Mouse (Mus musculus) MEL (cell line): Measurements from ENCODE around the gene Dennd4c. TPM values are rescaled to one million over a fixed set of nuclear protein-coding genes. Genes with fewer than 3 reads are reported as not detected.
A peak's percentile ranks its signal among the peaks of the same experiment; 100 is the strongest.

ENCODE experiments used
- DNase-seq: peaks from one replicate; pipeline ENCODE4 v3.0.0; 2011; ENCODE audit warnings: low read depth, low spot score
- H3K27ac ChIP-seq: 2 replicates; pipeline ENCODE4 v1.5.1; 2012; ENCODE audit warnings: low read depth, mild to moderate bottlenecking, control low read depth, low read length, moderate library complexity; ENCODE audit not compliant: control insufficient read depth
- H3K27me3 ChIP-seq, 2 experiments: fragments of 150-350 bp in 1 of 2; sonication (generic) in 1 of 2; 2 replicates each; pipeline ENCODE4 v1.6.1; 2012; ENCODE audit warnings: low read length in 2 of 2, mild to moderate bottlenecking in 2 of 2, improper control_type of control experiment in 1 of 2, moderate library complexity in 1 of 2; ENCODE audit not compliant: insufficient read depth in 2 of 2, control insufficient read depth in 1 of 2
- H3K36me3 ChIP-seq, 2 experiments: 2 replicates each; pipeline ENCODE4 v1.6.1; 2012 to 2014; ENCODE audit warnings: low read length in 2 of 2, improper control_type of control experiment in 1 of 2, inconsistent platforms in 1 of 2, mild to moderate bottlenecking in 1 of 2; ENCODE audit not compliant: insufficient read depth in 2 of 2, control insufficient read depth in 1 of 2
- H3K4me1 ChIP-seq, 2 experiments: fragments of 150-350 bp in 1 of 2; sonication (generic) in 1 of 2; 2 replicates each; pipeline ENCODE4 v1.6.1; 2012; ENCODE audit warnings: low read length in 2 of 2, improper control_type of control experiment in 1 of 2, mild to moderate bottlenecking in 1 of 2; ENCODE audit not compliant: insufficient read depth in 2 of 2, control insufficient read depth in 1 of 2
- H3K4me3 ChIP-seq, 2 experiments: fragments of 150-350 bp in 1 of 2; sonication (generic) in 1 of 2; 2 replicates each; pipeline ENCODE4 v1.5.1; 2012; ENCODE audit warnings: low read depth in 2 of 2, low read length in 2 of 2, mild to moderate bottlenecking in 2 of 2, moderate library complexity in 2 of 2, control low read depth in 1 of 2, improper control_type of control experiment in 1 of 2; ENCODE audit not compliant: control insufficient read depth in 1 of 2, insufficient read depth in 1 of 2
- H3K79me2 ChIP-seq: 2 replicates; pipeline ENCODE4 v1.6.1; 2012; ENCODE audit warnings: mild to moderate bottlenecking, low read length, moderate library complexity; ENCODE audit not compliant: control insufficient read depth, poor library complexity, insufficient read depth
- H3K9ac ChIP-seq: 2 replicates; pipeline ENCODE4 v1.6.1; 2012; ENCODE audit warnings: low read depth, mild to moderate bottlenecking, control low read depth, low read length, moderate library complexity; ENCODE audit not compliant: control insufficient read depth, poor library complexity, severe bottlenecking
- H3K9me3 ChIP-seq: fragments of 150-350 bp; sonication (generic); replicated peaks from 2 replicates; pipeline ENCODE4 v1.6.1; 2012; ENCODE audit warnings: mild to moderate bottlenecking, low read length, improper control_type of control experiment, moderate library complexity; ENCODE audit not compliant: insufficient read depth
- BHLHE40 ChIP-seq: IDR thresholded peaks from 2 replicates; pipeline ENCODE4 v1.6.1; 2012; ENCODE audit warnings: low read depth, mild to moderate bottlenecking, inconsistent platforms, low read length, improper control_type of control experiment, borderline replicate concordance
- CHD2 ChIP-seq: IDR thresholded peaks from 2 replicates; pipeline ENCODE4 v1.6.1; 2011; ENCODE audit warnings: low read length, improper control_type of control experiment
- E2F4 ChIP-seq: IDR thresholded peaks from 2 replicates; pipeline ENCODE4 v1.6.1; 2011; ENCODE audit warnings: low read depth, low read length, improper control_type of control experiment, borderline replicate concordance
- ELF1 ChIP-seq: IDR thresholded peaks from 2 replicates; pipeline ENCODE4 v1.6.1; 2014; ENCODE audit warnings: low read depth, mild to moderate bottlenecking, inconsistent platforms, low read length, improper control_type of control experiment, moderate library complexity
- EP300 ChIP-seq, 2 experiments: IDR thresholded peaks; 2 replicates each; pipeline ENCODE4 v1.6.1; 2011; ENCODE audit warnings: improper control_type of control experiment in 2 of 2, low read length in 2 of 2, low read depth in 1 of 2, mild to moderate bottlenecking in 1 of 2
- ETS1 ChIP-seq: IDR thresholded peaks from 2 replicates; pipeline ENCODE4 v1.6.1; 2012; ENCODE audit warnings: low read depth, mild to moderate bottlenecking, inconsistent platforms, low read length, improper control_type of control experiment, moderate library complexity
- GABPA ChIP-seq: IDR thresholded peaks from 2 replicates; pipeline ENCODE4 v1.6.1; 2012; ENCODE audit warnings: low read depth, mild to moderate bottlenecking, inconsistent platforms, low read length, improper control_type of control experiment, moderate library complexity
- HCFC1 ChIP-seq: IDR thresholded peaks from 2 replicates; pipeline ENCODE4 v1.6.1; 2012; ENCODE audit warnings: low read depth, mild to moderate bottlenecking, inconsistent platforms, low read length, improper control_type of control experiment, moderate library complexity
- JUND ChIP-seq: IDR thresholded peaks from 2 replicates; pipeline ENCODE4 v1.6.1; 2011; ENCODE audit warnings: low read depth, mild to moderate bottlenecking, improper control_type of control experiment, low read length
- KAT2A ChIP-seq: conservative IDR thresholded peaks from 2 replicates; pipeline ENCODE4 v1.6.1; 2012; ENCODE audit warnings: low read depth, low read length, improper control_type of control experiment, inconsistent platforms
- MAFK ChIP-seq: IDR thresholded peaks from 2 replicates; pipeline ENCODE4 v1.6.1; 2011; ENCODE audit warnings: low read depth, mild to moderate bottlenecking, low read length, improper control_type of control experiment, borderline replicate concordance
- MEF2A ChIP-seq: IDR thresholded peaks from 2 replicates; pipeline ENCODE4 v1.6.1; 2014; ENCODE audit warnings: low read depth, mild to moderate bottlenecking, inconsistent platforms, low read length, improper control_type of control experiment; ENCODE audit not compliant: poor library complexity, insufficient replicate concordance, severe bottlenecking; ENCODE audit errors: extremely low read depth
- MXI1 ChIP-seq: IDR thresholded peaks from 2 replicates; pipeline ENCODE4 v1.6.1; 2011; ENCODE audit warnings: mild to moderate bottlenecking, low read depth, low read length, improper control_type of control experiment
- MYC ChIP-seq: IDR thresholded peaks from 2 replicates; pipeline ENCODE4 v1.6.1; 2011; ENCODE audit warnings: low read depth, mild to moderate bottlenecking, low read length, improper control_type of control experiment, moderate library complexity
- NELFE ChIP-seq: IDR thresholded peaks from 2 replicates; pipeline ENCODE4 v1.6.1; 2011; ENCODE audit warnings: low read depth, low read length, improper control_type of control experiment
- POLR2A ChIP-seq, 2 experiments: IDR thresholded peaks; 2 replicates each; pipeline ENCODE4 v1.6.1; 2011 to 2012; ENCODE audit warnings: low read length in 2 of 2, mild to moderate bottlenecking in 2 of 2, control low read depth in 1 of 2, improper control_type of control experiment in 1 of 2, low read depth in 1 of 2, moderate library complexity in 1 of 2; ENCODE audit not compliant: control insufficient read depth in 1 of 2, insufficient read depth in 1 of 2, poor library complexity in 1 of 2
- POLR2AphosphoS2 ChIP-seq: IDR thresholded peaks from 2 replicates; pipeline ENCODE4 v1.6.1; 2011; ENCODE audit warnings: low read length, improper control_type of control experiment
- POLR2AphosphoS5 ChIP-seq: IDR thresholded peaks from 2 replicates; pipeline ENCODE4 v1.6.1; 2012; ENCODE audit warnings: low read depth, borderline replicate concordance, mild to moderate bottlenecking, inconsistent platforms, low read length, moderate library complexity, mixed read lengths
- RAD21 ChIP-seq: IDR thresholded peaks from 2 replicates; pipeline ENCODE4 v1.6.1; 2011; ENCODE audit warnings: mild to moderate bottlenecking, low read depth, low read length, improper control_type of control experiment
- RCOR1 ChIP-seq: IDR thresholded peaks from 2 replicates; pipeline ENCODE4 v1.6.1; 2012; ENCODE audit warnings: low read depth, mild to moderate bottlenecking, inconsistent platforms, low read length, improper control_type of control experiment
- SIN3A ChIP-seq: IDR thresholded peaks from 2 replicates; pipeline ENCODE4 v1.6.1; 2012; ENCODE audit warnings: low read length, improper control_type of control experiment, inconsistent platforms
- TBP ChIP-seq: IDR thresholded peaks from 2 replicates; pipeline ENCODE4 v1.8.0; 2011; ENCODE audit warnings: low read depth, low read length, improper control_type of control experiment
- TCF12 ChIP-seq: IDR thresholded peaks from 2 replicates; pipeline ENCODE4 v1.6.1; 2014; ENCODE audit warnings: low read depth, mild to moderate bottlenecking, inconsistent platforms, low read length, improper control_type of control experiment, moderate library complexity
- UBTF ChIP-seq: IDR thresholded peaks from 2 replicates; pipeline ENCODE4 v1.6.1; 2012; ENCODE audit warnings: low read depth, mild to moderate bottlenecking, inconsistent platforms, low read length, improper control_type of control experiment, moderate library complexity, borderline replicate concordance; ENCODE audit not compliant: insufficient read depth
- USF2 ChIP-seq, 2 experiments: IDR thresholded peaks; 2 replicates each; pipeline ENCODE4 v1.6.1; 2011 to 2012; ENCODE audit warnings: improper control_type of control experiment in 2 of 2, low read length in 2 of 2, borderline replicate concordance in 1 of 2, inconsistent platforms in 1 of 2, low read depth in 1 of 2, mild to moderate bottlenecking in 1 of 2; ENCODE audit not compliant: insufficient read depth in 1 of 2
- ZKSCAN1 ChIP-seq: IDR thresholded peaks from 2 replicates; pipeline ENCODE4 v1.6.1; 2012; ENCODE audit warnings: low read depth, mild to moderate bottlenecking, inconsistent platforms, low read length, improper control_type of control experiment, moderate library complexity
- ZMIZ1 ChIP-seq: IDR thresholded peaks from 2 replicates; pipeline ENCODE4 v1.6.1; 2012; ENCODE audit warnings: low read depth, mild to moderate bottlenecking, inconsistent platforms, low read length, improper control_type of control experiment, moderate library complexity
- polyA plus RNA-seq, 2 experiments: library from polyadenylated mRNA; stranded (reverse) in 1 of 2; unstranded in 1 of 2; fragments of >175 nt in 1 of 2; fragments of >200 nt in 1 of 2; gene quantifications; 2 replicates each; pipeline versions ENCODE4 v1.2.1 to v1.2.4; 2012; ENCODE audit warnings: low replicate concordance in 2 of 2, low read depth in 1 of 2; ENCODE audit not compliant: insufficient read length in 2 of 2, insufficient read depth in 1 of 2, missing spikeins in 1 of 2
- total RNA-seq: library from RNA; depleted of rRNA; stranded (reverse); fragments of 300-350 nt; gene quantifications from 2 replicates; pipeline ENCODE4 v1.2.3, GENCODE M21; 2012

Gene Dennd4c
- total and polyA plus RNA-seq, 3 experiments: 11.3 to 24.6 (median 15.5) TPM

GRCm38 (mm10) chr4:86825143-86825542, 76.8 kb downstream of the Dennd4c start:
- DNase-seq: peak; percentile 58
- TF ChIP-seq MAFK (no peak), POLR2AphosphoS5 (no peak), CHD2 (no peak), E2F4 (no peak), ZMIZ1 (no peak), JUND (no peak), MXI1 (no peak), ETS1 (no peak), RAD21 (no peak), POLR2AphosphoS2 (no peak), SIN3A (no peak), UBTF (no peak), POLR2A (IDR thresholded peaks at IDR 0.05; ENCODE audit: control insufficient read depth in 1 of 2, insufficient read depth in 1 of 2, low read depth in 1 of 2, low read length in 2 of 2, poor library complexity in 1 of 2) (no peak), TCF12 (no peak), TBP (no peak), MEF2A (no peak), USF2 (IDR thresholded peaks at IDR 0.05; ENCODE audit: borderline replicate concordance in 1 of 2, insufficient read depth in 1 of 2, low read depth in 1 of 2, low read length in 2 of 2) (no peak), ELF1 (no peak), MYC (no peak), GABPA (no peak)
- no peak overlapping the region for H3K9ac ChIP-seq
- no peaks in the 10 kb centered on the region for H3K27me3 ChIP-seq
- no peaks in the 10 kb centered on the region for H3K79me2 ChIP-seq
- peaks cover 0 to 23% of the 10 kb centered on the region in 2 experiments; a peak in 2 of 4 replicates for H3K36me3 ChIP-seq
- H3K27ac ChIP-seq: no peak overlapping the region
- H3K9me3 ChIP-seq: no peaks in the 10 kb centered on the region
- H3K4me1 ChIP-seq: 0 out of 4 replicates have a peak, but pooled peaks cover 0 to 2% of the 10 kb centered on the region in 2 experiments
- H3K4me3 ChIP-seq: no peak overlapping the region

- Histone ChIP-seq H3K9me3 (no peaks in the 10 kb centered on the region), H3K36me3 (peaks cover 0 to 7% of the 10 kb centered on the region in 2 experiments; a peak in 2 of 4 replicates)
- TF ChIP-seq KAT2A (no peak), POLR2AphosphoS2 (no peak), ZKSCAN1 (no peak), MXI1 (no peak), RCOR1 (no peak), MEF2A (no peak), NELFE (no peak), CHD2 (no peak), BHLHE40 (no peak), POLR2AphosphoS5 (no peak), EP300 (IDR thresholded peaks at IDR 0.05; ENCODE audit: low read depth in 1 of 2, low read length in 2 of 2) (no peak), ELF1 (no peak), MAFK (no peak), TBP (no peak), HCFC1 (no peak), UBTF (no peak), E2F4 (no peak)
- TF ChIP-seq, all 39 proteins: peak for 0
- no peak overlapping the region for H3K9ac ChIP-seq
- no peak overlapping the region for H3K27ac ChIP-seq
- no peaks in the 10 kb centered on the region for H3K4me1 ChIP-seq
- H3K79me2 ChIP-seq: no peaks in the 10 kb centered on the region
- DNase-seq: no peak
- H3K4me3 ChIP-seq: no peak overlapping the region
- no peaks in the 10 kb centered on the region for H3K27me3 ChIP-seq
Observed at GRCm38 (mm10) chr4:86831896-86832295, 83.5 kb downstream of the Dennd4c start.
